Mouse (Mus musculus) intestine, embryonic 14.5 days (tissue): ENCODE measurements around the gene Abcc2. TPM values are rescaled to one million over a fixed set of nuclear protein-coding genes. Genes with fewer than 3 reads are reported as not detected.
A peak's percentile ranks its signal among the peaks of the same experiment; 100 is the strongest.

Experiments
- ATAC-seq: fragments of 200-750 bp; cut with Nextera tagmentation; replicated peaks from 2 replicates; pipeline ENCODE4 v1.8.0; 2017; ENCODE audit warnings: low read depth, moderate number of reproducible peaks, moderate TSS enrichment, moderate library complexity; ENCODE audit not compliant: low FRiP score, low TSS enrichment
- DNase-seq: peaks from one replicate; pipeline ENCODE4 v3.0.0-alpha.2; 2018; ENCODE audit warnings: low spot score
- H3K27ac ChIP-seq: fragments of 300-500 bp; sonication (generic); 2 replicates; pipeline ENCODE4 v1.5.1; 2014; ENCODE audit warnings: low read depth, mild to moderate bottlenecking, control low read depth
- H3K27me3 ChIP-seq: fragments of 300-500 bp; sonication (generic); replicated peaks from 2 replicates; pipeline ENCODE4 v1.6.1; 2014; ENCODE audit warnings: low read length, control low read depth; ENCODE audit not compliant: control insufficient read depth, insufficient read depth
- H3K36me3 ChIP-seq: fragments of 300-500 bp; sonication (generic); 2 replicates; pipeline ENCODE4 v1.6.1; 2014; ENCODE audit warnings: low read length, control low read depth; ENCODE audit not compliant: control insufficient read depth, insufficient read depth
- H3K4me1 ChIP-seq: fragments of 300-500 bp; sonication (generic); replicated peaks from 2 replicates; pipeline ENCODE4 v1.6.1; 2014; ENCODE audit warnings: low read length, control low read depth, mixed read lengths; ENCODE audit not compliant: control insufficient read depth, insufficient read depth
- H3K4me2 ChIP-seq: fragments of 300-500 bp; sonication (generic); 2 replicates; pipeline ENCODE4 v1.6.1; 2014; ENCODE audit warnings: low read length
- H3K4me3 ChIP-seq: fragments of 300-500 bp; sonication (generic); 2 replicates; pipeline ENCODE4 v1.5.1; 2014; ENCODE audit warnings: low read depth, low read length, control low read depth, mixed read lengths
- H3K9ac ChIP-seq: fragments of 300-500 bp; sonication (generic); 2 replicates; pipeline ENCODE4 v1.6.1; 2014; ENCODE audit warnings: mild to moderate bottlenecking, low read length
- H3K9me3 ChIP-seq: fragments of 300-500 bp; sonication (generic); 2 replicates; pipeline ENCODE4 v1.6.1; 2016; ENCODE audit warnings: low read length, control low read depth; ENCODE audit not compliant: control insufficient read depth
- WGBS: fragments of 180-500 bp; shearing (Covaris S2); extraction: QIAGEN DNeasy Blood & Tissue Kit; methylation state at CpG from one replicate; pipeline ENCODE4 v1.1.7; 2014; 5-methylcytosine and 5-hydroxymethylcytosine counted together
- polyA plus RNA-seq: library from polyadenylated mRNA; unstranded; fragments of >200 nt; fragmentation: Nextera tagmentation; extraction: Ambion mirVana; gene quantifications from 2 replicates; pipeline ENCODE4 v1.2.1, GENCODE M21; 2014

Abcc2 gene
- polyA plus RNA-seq, 1 experiment from 2014 or later = 5.3 TPM

GRCm38 (mm10) chr19:43877364-43877763, 95.4 kb downstream of the Abcc2 start:
- peaks cover 3% of the 10 kb centered on the region for H3K9me3 ChIP-seq
- H3K36me3 ChIP-seq = peaks cover 25% of the 10 kb centered on the region
- no peak overlapping the region for H3K27ac ChIP-seq
- no peak overlapping the region for H3K9ac ChIP-seq
- ATAC-seq (no peak), DNase-seq (no peak)
- WGBS = 75% methylated on average over 8 of the region's 8 CpGs
- H3K4me3 ChIP-seq = no peak overlapping the region
- H3K4me2 ChIP-seq = no peak overlapping the region
- H3K4me1 ChIP-seq = peaks cover 50% of the 10 kb centered on the region
- no peaks in the 10 kb centered on the region for H3K27me3 ChIP-seq

GRCm38 (mm10) chr19:43878111-43879092, 96.4 kb downstream of the Abcc2 start:
- peaks cover 59% of the 10 kb centered on the region for H3K4me1 ChIP-seq
- H3K4me2 ChIP-seq = peak overlapping the region; percentile 67
- no peaks in the 10 kb centered on the region for H3K27me3 ChIP-seq
- H3K9me3 ChIP-seq = peaks cover 3% of the 10 kb centered on the region
- DNase-seq (peak; percentile 64), ATAC-seq (no peak)
- H3K36me3 ChIP-seq = peaks cover 15% of the 10 kb centered on the region
- H3K9ac ChIP-seq = peak overlapping the region; percentile 70
- WGBS = 8% methylated on average over 17 of the region's 17 CpGs
- H3K4me3 ChIP-seq = peak overlapping the region; percentile 58
- H3K27ac ChIP-seq = peak overlapping the region; percentile 90

- Histone ChIP-seq H3K36me3 (peaks cover 4% of the 10 kb centered on the region), H3K4me1 (peaks cover 69% of the 10 kb centered on the region), H3K4me2 (peak overlapping the region; percentile 67), H3K27me3 (no peaks in the 10 kb centered on the region), H3K4me3 (peak overlapping the region; percentile 58), H3K27ac (peak overlapping the region; percentile 90), H3K9ac (peak overlapping the region; percentile 70), H3K9me3 (peaks cover 3% of the 10 kb centered on the region)
- WGBS = 2% methylated on average over 41 of the region's 41 CpGs
- DNase-seq (peak; percentile 90), ATAC-seq (peak; percentile 88)
Measured at GRCm38 (mm10) chr19:43879401-43880212, 97.6 kb downstream of the Abcc2 start.

GRCm38 (mm10) chr19:43880420-43880819, 98.4 kb downstream of the Abcc2 start:
- Histone ChIP-seq H3K4me2 (peak overlapping the region; percentile 67; the same call in 1 of the 2 replicates), H3K27me3 (no peaks in the 10 kb centered on the region), H3K4me3 (no peak overlapping the region), H3K4me1 (peaks cover 67% of the 10 kb centered on the region), H3K9me3 (peaks cover 3% of the 10 kb centered on the region), H3K9ac (no peak overlapping the region), H3K27ac (0 out of 2 replicates have a peak overlapping the region, but pooled peaks have one; percentile 11), H3K36me3 (no peaks in the 10 kb centered on the region)
- no peak for DNase-seq
- ATAC-seq = no peak
- WGBS = 22% methylated on average over 3 of the region's 3 CpGs

GRCm38 (mm10) chr19:43881615-43882014, 99.6 kb downstream of the Abcc2 start:
- Histone ChIP-seq H3K9ac (no peak overlapping the region), H3K36me3 (no peaks in the 10 kb centered on the region), H3K27me3 (no peaks in the 10 kb centered on the region), H3K9me3 (peaks cover 3% of the 10 kb centered on the region), H3K4me2 (no peak overlapping the region), H3K4me1 (peaks cover 62% of the 10 kb centered on the region), H3K27ac (no peak overlapping the region), H3K4me3 (no peak overlapping the region)
- WGBS = 81% methylated on average over 7 of the region's 7 CpGs
- DNase-seq = no peak
- ATAC-seq = no peak

GRCm38 (mm10) chr19:43882895-43883573, 101.0 kb downstream of the Abcc2 start:
- H3K4me3 ChIP-seq = peak overlapping the region; percentile 11; the same call in 1 of the 2 replicates
- no peaks in the 10 kb centered on the region for H3K27me3 ChIP-seq
- peak overlapping the region; percentile 83 for H3K27ac ChIP-seq
- H3K9me3 ChIP-seq = peaks cover 7% of the 10 kb centered on the region
- H3K9ac ChIP-seq = no peak overlapping the region
- ATAC-seq (peak; percentile 16; the same call in 1 of the 2 replicates), DNase-seq (peak; percentile 77)
- H3K4me2 ChIP-seq = peak overlapping the region; percentile 39
- H3K4me1 ChIP-seq = peaks cover 56% of the 10 kb centered on the region
- 9% methylated on average over 18 of the region's 18 CpGs for WGBS
- no peaks in the 10 kb centered on the region for H3K36me3 ChIP-seq

GRCm38 (mm10) chr19:43884668-43885498, 102.9 kb downstream of the Abcc2 start:
- no peak for ATAC-seq

More at GRCm38 (mm10) chr19:43884668-43885498, 102.9 kb downstream of the Abcc2 start:
- Histone ChIP-seq H3K4me3 (no peak overlapping the region), H3K27me3 (no peaks in the 10 kb centered on the region), H3K4me1 (peaks cover 51% of the 10 kb centered on the region), H3K9me3 (peaks cover 7% of the 10 kb centered on the region), H3K27ac (peak overlapping the region; percentile 51), H3K4me2 (peak overlapping the region; percentile 28; the same call in 1 of the 2 replicates), H3K9ac (0 out of 2 replicates have a peak overlapping the region, but pooled peaks have one; percentile 11), H3K36me3 (no peaks in the 10 kb centered on the region)
- WGBS = 53% methylated on average over 13 of the region's 13 CpGs
- DNase-seq = no peak
